Mouse (Mus musculus) CD4-positive, CD25-positive, alpha-beta regulatory T cell, adult 9 weeks (primary cell): ENCODE measurements around the gene Kin. TPM values are rescaled to one million over a fixed set of nuclear protein-coding genes. Genes with fewer than 3 reads are reported as not detected.

Experiments
- polyA plus RNA-seq: library from polyadenylated mRNA; unstranded; fragments of 100-300 nt; shearing (Covaris generic); gene quantifications from one replicate; pipeline ENCODE4 v1.2.1, GENCODE M21; 2017

Kin gene
- 44.1 TPM for polyA plus RNA-seq

DNA sequence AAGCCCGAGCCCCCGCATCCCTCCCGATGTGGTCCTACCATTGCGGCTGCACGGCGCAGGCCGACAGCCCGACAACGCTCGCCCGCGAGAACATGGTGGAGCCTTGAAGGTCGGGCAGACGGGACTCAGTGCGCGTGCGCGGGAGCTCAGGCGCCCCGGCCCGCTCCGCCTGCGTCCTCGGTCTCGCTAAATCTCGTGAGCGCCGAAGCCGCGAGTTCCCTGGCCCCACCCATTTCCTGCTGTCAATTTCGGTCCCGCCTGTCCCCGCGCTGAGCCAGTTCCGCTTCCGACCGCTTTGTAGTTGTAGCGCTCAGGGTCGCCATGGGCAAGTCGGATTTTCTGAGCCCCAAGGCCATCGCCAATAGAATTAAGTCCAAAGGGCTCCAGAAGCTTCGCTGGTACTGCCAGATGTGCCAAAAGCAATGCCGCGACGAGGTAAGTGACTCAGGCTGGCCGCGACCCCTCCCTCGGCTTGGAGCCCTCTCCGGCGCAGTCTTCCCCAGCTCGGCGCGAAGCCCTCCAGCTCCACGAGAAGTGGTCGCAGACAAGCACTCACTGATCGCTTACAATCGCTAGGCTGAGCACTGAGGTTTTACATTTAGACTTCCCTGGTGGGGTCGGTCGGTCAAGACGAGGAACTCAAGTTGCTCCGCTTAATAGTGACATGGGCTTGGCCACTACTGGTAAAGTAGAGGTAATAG, at the start of gene Kin, which contains the start of gene Atp5c1:
Kin (plus strand) TSS at position 284 of the 701 bp plus-strand sequence.
Atp5c1 (minus strand) TSS at position 201 of the 701 bp plus-strand sequence.

DNA sequence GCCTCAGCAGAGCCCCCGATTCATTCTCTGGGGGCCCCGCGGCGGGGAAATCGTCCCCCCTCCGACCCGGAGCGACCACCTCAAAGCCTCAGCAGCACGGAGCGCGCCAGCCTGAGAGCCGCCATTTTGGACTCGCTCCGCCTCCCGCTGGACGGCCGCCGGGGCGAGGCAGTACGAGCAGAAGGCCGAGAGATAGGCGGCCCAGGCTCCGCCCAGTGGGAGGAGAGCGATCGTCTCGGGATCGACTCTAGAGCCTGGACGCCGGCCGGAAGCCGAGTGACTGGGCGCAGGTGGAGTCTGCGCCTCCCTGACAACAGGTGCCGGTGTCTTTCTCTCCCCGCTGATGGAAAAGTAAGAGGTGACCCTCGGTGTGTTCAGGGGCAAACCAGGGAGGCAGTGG, 31.9 kb upstream of the Kin start, which contains the start of gene Taf3:
Taf3 (minus strand) TSS at position 136 of the 400 bp plus-strand sequence.

DNA sequence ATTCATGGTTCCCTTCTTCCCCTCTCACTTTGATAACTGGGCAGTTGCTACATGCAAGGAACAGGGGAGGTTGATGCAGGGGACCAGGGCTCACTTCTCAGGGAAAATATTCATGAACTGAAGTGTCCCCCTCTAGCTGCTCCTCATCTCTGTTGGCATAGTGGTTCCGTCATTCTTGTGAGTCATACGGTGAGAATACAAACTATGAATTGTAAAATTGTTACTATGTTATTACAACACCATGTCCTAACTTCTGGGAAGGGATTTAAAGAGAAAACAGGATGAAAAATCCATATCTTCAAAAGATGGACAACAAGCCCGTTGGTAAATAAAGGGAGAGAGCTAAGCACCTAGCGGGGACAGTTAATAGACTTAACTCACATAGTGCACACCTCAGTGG, 50.9 kb downstream of the Kin start, which contains the start of gene Itih2:
Itih2 (minus strand) TSS at position 101 of the 400 bp plus-strand sequence.

Other genes starting within 250 kb of the Kin start
- not detected for gene 4930412O13Rik, start 199.3 kb upstream of the Kin start, polyA plus RNA-seq
- 0.67 TPM for gene 9230102O04Rik, start 191.1 kb upstream of the Kin start, polyA plus RNA-seq
- gene Gata3, start 190.6 kb upstream of the Kin start, polyA plus RNA-seq: 85.2 TPM
- gene Taf3, start 32.0 kb upstream of the Kin start, polyA plus RNA-seq: 21.2 TPM
- gene Atp5c1, start 83 bp upstream of the Kin start, polyA plus RNA-seq: 519 TPM
- gene Itih2, start 50.8 kb downstream of the Kin start, polyA plus RNA-seq: not detected
- gene Itih5, start 73.0 kb downstream of the Kin start, polyA plus RNA-seq: 19.9 TPM